Mouse (Mus musculus) regulatory T cell (primary cell): Measurements from ENCODE around the gene Krt25.

Source experiments
- in situ Hi-C: fragments of 300-600 bp; cut with MboI, MseI; formaldehyde crosslinking; loops from one replicate; pipeline ENCODE4 v1.15.1; 2025; ENCODE audit warnings: high pct_unique_total_duplicates

Krt25 gene

GRCm38 (mm10) chr11:99279986-99280385 is 42.8 kb downstream of the Krt25 start:
- in situ Hi-C loops = no loop called here

GRCm38 (mm10) chr11:99276786-99277185 is 46.0 kb downstream of the Krt25 start:
- in situ Hi-C loops = no loop called here

GRCm38 (mm10) chr11:99275624-99276023 is 47.1 kb downstream of the Krt25 start:
- in situ Hi-C loops = no loop called here

GRCm38 (mm10) chr11:99272721-99273120 is 50.0 kb downstream of the Krt25 start:
- in situ Hi-C loops = no loop called here

GRCm38 (mm10) chr11:99269192-99269591 is 53.6 kb downstream of the Krt25 start:
- in situ Hi-C loops = no loop called here

GRCm38 (mm10) chr11:99265796-99266195 is 57.0 kb downstream of the Krt25 start:
- in situ Hi-C loops = no loop called here
